Mouse (Mus musculus) adrenal gland, postnatal 4 days (tissue): ENCODE results near the gene Wnt3. TPM values are rescaled to one million over a fixed set of nuclear protein-coding genes. Genes with fewer than 3 reads are reported as not detected.
"Not testable (repeated sequence)": the region's sequence is repeated elsewhere in the genome, so short reads cannot be mapped to it uniquely, and the experiment has no call there.

Source experiments
- DNase-seq, 2 experiments: peaks; one replicate each; pipeline ENCODE4 v3.0.0; 2021 to 2022; ENCODE audit warnings: low spot score in 2 of 2, mixed read lengths in 2 of 2
- long read RNA-seq, 2 experiments: library from polyadenylated mRNA; stranded (forward); transcript quantifications; one replicate each; pipeline ENCODE4 v2.0.0; 2021
- total RNA-seq, 2 experiments: library from RNA; stranded (reverse); gene quantifications; 2 replicates each; pipeline ENCODE4 v1.2.3; 2021

The Wnt3 gene
- under 1 TPM; 0.11 to 0.42 TPM for total RNA-seq
- long read RNA-seq, experiment 1, result 0 reads
- long read RNA-seq, experiment 2, result 0 reads

GRCm38 (mm10) chr11:103773387-103774227, at the start of gene Wnt3:
Wnt3 (plus strand) TSS chr11:103774150.
- DNase-seq, result no peak

GRCm38 (mm10) chr11:103724331-103724771, 49.6 kb upstream of the Wnt3 start:
- no peak for DNase-seq

- no peak for DNase-seq
Measured at GRCm38 (mm10) chr11:103729282-103729985, 44.5 kb upstream of the Wnt3 start.

- DNase-seq, result no peak
Measured at GRCm38 (mm10) chr11:103731594-103731993, 42.4 kb upstream of the Wnt3 start.

- DNase-seq, result no peak
Measured at GRCm38 (mm10) chr11:103732306-103732705, 41.6 kb upstream of the Wnt3 start.

- DNase-seq, result no peak
Measured at GRCm38 (mm10) chr11:103733069-103733468, 40.9 kb upstream of the Wnt3 start.

GRCm38 (mm10) chr11:103733961-103734360, 40.0 kb upstream of the Wnt3 start:
- no peak for DNase-seq

GRCm38 (mm10) chr11:103734411-103735045, 39.4 kb upstream of the Wnt3 start:
- no peak for DNase-seq

- DNase-seq, result no peak
Measured at GRCm38 (mm10) chr11:103735046-103735781, 38.7 kb upstream of the Wnt3 start.

GRCm38 (mm10) chr11:103749306-103750089, 24.5 kb upstream of the Wnt3 start, which contains the start of gene Wnt9b:
Wnt9b (minus strand) TSS chr11:103749821.
- DNase-seq, result no peak

GRCm38 (mm10) chr11:103750612-103751011, 23.3 kb upstream of the Wnt3 start:
- no peak for DNase-seq

GRCm38 (mm10) chr11:103758054-103758453, 15.9 kb upstream of the Wnt3 start:
- no peak for DNase-seq

GRCm38 (mm10) chr11:103758706-103759105, 15.2 kb upstream of the Wnt3 start:
- DNase-seq, result peak; percentile 70 to 71

GRCm38 (mm10) chr11:103760101-103760500, 13.8 kb upstream of the Wnt3 start:
- DNase-seq, result no peak

- not testable (repeated sequence) for DNase-seq
Measured at GRCm38 (mm10) chr11:103760891-103761290, 13.1 kb upstream of the Wnt3 start.

- no peak for DNase-seq
Measured at GRCm38 (mm10) chr11:103763410-103764163, 10.4 kb upstream of the Wnt3 start.

GRCm38 (mm10) chr11:103764601-103765000, 9.3 kb upstream of the Wnt3 start:
- DNase-seq, result no peak

- DNase-seq, result no peak
Measured at GRCm38 (mm10) chr11:103765556-103766011, 8.4 kb upstream of the Wnt3 start.

- no peak for DNase-seq
Measured at GRCm38 (mm10) chr11:103771160-103771817, 2.7 kb upstream of the Wnt3 start.
